Mouse (Mus musculus): Measurements from ENCODE around the gene Zcchc2. TPM values are rescaled to one million over a fixed set of nuclear protein-coding genes. Genes with fewer than 3 reads are reported as not detected.

Gene Zcchc2
- total and polyA plus RNA-seq, 2 experiments from 2014 or later = 2.7 to 18.9 TPM

- Histone ChIP-seq H3K4me1 (ENCODE audit: insufficient read depth, low read length) (no peaks in the 10 kb centered on the region), H3K4me2 (ENCODE audit: low read depth, low read length, poor library complexity, severe bottlenecking) (no peak overlapping the region), H3K4me3 (ENCODE audit: low read depth, low read length) (no peak overlapping the region), H3K36me3 (ENCODE audit: insufficient read depth, low read length) (no peaks in the 10 kb centered on the region), H3K27ac (ENCODE audit: low read depth, low read length) (no peak overlapping the region), H3K9ac (replicated peaks; ENCODE audit: low read length, poor library complexity, severe bottlenecking) (no peak overlapping the region), H3K27me3 (ENCODE audit: insufficient read depth, low read length) (no peaks in the 10 kb centered on the region), H3K9me3 (ENCODE audit: low read length) (no peaks in the 10 kb centered on the region)
- ATAC-seq (ENCODE audit: low FRiP score) (no peak), DNase-seq (ENCODE audit: low spot score) (no peak)
- TF ChIP-seq CTCF (IDR thresholded peaks at IDR 0.05) = no peak
These were observed 36.2 kb upstream of the Zcchc2 start for GRCm38 (mm10) chr1:105954047-105954446.

DNA sequence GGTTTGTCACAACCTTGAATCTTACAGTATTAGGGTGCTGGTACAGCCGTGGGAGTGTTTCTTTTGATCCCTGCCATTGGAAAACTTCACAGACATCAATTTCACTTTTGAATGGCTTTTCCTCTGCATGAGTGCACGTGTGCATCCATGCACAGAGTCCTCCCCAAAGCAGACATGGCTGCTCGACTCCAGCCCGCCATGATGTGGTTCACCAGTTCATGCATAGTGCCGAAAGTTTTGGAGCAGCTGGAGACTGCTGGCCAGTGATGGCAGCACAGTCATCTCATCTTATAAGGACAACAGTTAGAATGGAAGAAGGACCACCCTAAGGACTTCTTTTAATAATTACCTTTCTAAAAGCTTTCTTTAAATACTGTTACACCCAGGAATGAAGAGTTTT lies 34.1 kb upstream of the Zcchc2 start:
- H3K27me3 ChIP-seq (ENCODE audit: insufficient read depth, low read length) = no peaks in the 10 kb centered on the region

DNA sequence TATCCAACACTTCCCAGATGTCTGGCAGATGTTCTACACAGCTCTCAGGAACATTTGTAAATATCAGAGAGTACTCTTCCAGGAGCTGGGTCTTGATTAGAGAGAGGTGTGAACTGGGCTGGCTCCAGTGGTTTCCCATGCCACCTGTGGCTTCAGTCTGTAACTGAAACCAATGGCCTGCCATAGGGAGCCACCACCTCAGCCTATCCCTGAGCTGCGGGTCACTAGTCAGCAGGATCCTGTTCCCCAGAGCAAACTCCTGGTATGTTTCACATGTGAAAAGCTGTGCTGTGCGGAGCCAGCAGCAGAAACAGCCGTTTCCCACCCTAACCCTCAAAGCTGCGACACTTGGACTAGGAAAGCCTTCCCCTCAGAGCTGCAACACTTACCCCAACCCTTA lies 28.7 kb upstream of the Zcchc2 start:
- Histone ChIP-seq H3K4me2 (ENCODE audit: low read depth, low read length, poor library complexity, severe bottlenecking) (no peak overlapping the region), H3K4me1 (ENCODE audit: insufficient read depth, low read length) (no peaks in the 10 kb centered on the region), H3K27me3 (ENCODE audit: insufficient read depth, low read length) (no peaks in the 10 kb centered on the region), H3K9ac (replicated peaks; ENCODE audit: low read length, poor library complexity, severe bottlenecking) (no peak overlapping the region), H3K36me3 (ENCODE audit: insufficient read depth, low read length) (no peaks in the 10 kb centered on the region), H3K27ac (ENCODE audit: low read depth, low read length) (no peak overlapping the region), H3K9me3 (ENCODE audit: low read length) (no peaks in the 10 kb centered on the region), H3K4me3 (ENCODE audit: low read depth, low read length) (no peak overlapping the region)
- no peak for TF ChIP-seq CTCF (IDR thresholded peaks at IDR 0.05)
- WGBS = 75% methylated on average over 4 of the region's 4 CpGs
- DNase-seq (ENCODE audit: low spot score) (no peak), ATAC-seq (ENCODE audit: low FRiP score) (no peak)

More for the DNA sequence above, 34.1 kb upstream of the Zcchc2 start:
- ATAC-seq (ENCODE audit: low FRiP score) (no peak), DNase-seq (ENCODE audit: low spot score) (no peak)
- Histone ChIP-seq H3K9me3 (ENCODE audit: low read length) (no peaks in the 10 kb centered on the region), H3K4me3 (ENCODE audit: low read depth, low read length) (no peak overlapping the region), H3K9ac (replicated peaks; ENCODE audit: low read length, poor library complexity, severe bottlenecking) (no peak overlapping the region), H3K27ac (ENCODE audit: low read depth, low read length) (no peak overlapping the region), H3K4me1 (ENCODE audit: insufficient read depth, low read length) (no peaks in the 10 kb centered on the region), H3K4me2 (ENCODE audit: low read depth, low read length, poor library complexity, severe bottlenecking) (no peak overlapping the region), H3K36me3 (ENCODE audit: insufficient read depth, low read length) (no peaks in the 10 kb centered on the region)
- WGBS = 75% methylated on average over 5 of the region's 5 CpGs
- no peak for TF ChIP-seq CTCF (IDR thresholded peaks at IDR 0.05)

DNA sequence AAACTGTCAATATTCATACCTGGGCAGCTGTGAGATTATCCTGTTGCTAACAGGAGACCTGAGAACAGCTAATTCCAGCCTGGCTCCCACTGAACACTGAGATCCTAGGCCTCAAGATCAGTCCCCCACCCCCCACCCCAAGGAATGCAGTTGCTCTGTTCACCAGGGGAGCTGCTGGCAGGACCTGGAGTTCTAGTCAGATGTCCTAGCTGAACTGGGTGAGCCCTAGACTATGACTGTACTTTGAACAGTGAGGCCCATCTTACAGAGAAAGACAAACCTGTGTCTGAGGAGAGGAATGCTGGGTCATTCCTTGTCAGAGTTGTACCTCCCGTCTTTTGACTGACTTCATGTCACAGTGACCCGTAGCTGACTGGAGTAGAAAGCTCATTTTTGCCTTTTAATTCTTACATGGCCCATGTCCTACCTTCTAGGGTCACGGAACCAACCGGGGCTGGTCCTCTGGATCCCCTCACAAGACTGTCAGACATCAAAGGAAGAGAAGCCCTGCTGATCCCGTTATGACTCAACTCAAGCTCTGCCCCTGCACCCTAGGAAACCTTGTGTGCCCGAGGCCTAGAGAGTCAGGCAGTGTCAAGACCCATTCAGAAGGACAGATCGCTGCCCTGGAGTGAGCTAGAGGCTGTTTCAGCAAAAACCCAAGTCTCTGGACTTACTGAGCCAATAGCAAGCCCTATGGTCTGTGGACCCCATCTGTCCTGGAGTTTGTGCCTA lies 28.0 kb upstream of the Zcchc2 start:
- Histone ChIP-seq H3K27me3 (ENCODE audit: insufficient read depth, low read length) (no peaks in the 10 kb centered on the region), H3K4me1 (ENCODE audit: insufficient read depth, low read length) (no peaks in the 10 kb centered on the region), H3K9me3 (ENCODE audit: low read length) (no peaks in the 10 kb centered on the region), H3K9ac (replicated peaks; ENCODE audit: low read length, poor library complexity, severe bottlenecking) (no peak overlapping the region), H3K27ac (ENCODE audit: low read depth, low read length) (no peak overlapping the region), H3K4me2 (ENCODE audit: low read depth, low read length, poor library complexity, severe bottlenecking) (no peak overlapping the region), H3K36me3 (ENCODE audit: insufficient read depth, low read length) (no peaks in the 10 kb centered on the region), H3K4me3 (ENCODE audit: low read depth, low read length) (no peak overlapping the region)
- ATAC-seq (ENCODE audit: low FRiP score) = no peak
- no peak for DNase-seq (ENCODE audit: low spot score)
- no peak for TF ChIP-seq CTCF (IDR thresholded peaks at IDR 0.05)
- 63% methylated on average over 7 of the region's 7 CpGs for WGBS

- Histone ChIP-seq H3K36me3 (ENCODE audit: insufficient read depth, low read length) (no peaks in the 10 kb centered on the region), H3K4me2 (ENCODE audit: low read depth, low read length, poor library complexity, severe bottlenecking) (no peak overlapping the region), H3K27me3 (ENCODE audit: insufficient read depth, low read length) (no peaks in the 10 kb centered on the region), H3K27ac (ENCODE audit: low read depth, low read length) (no peak overlapping the region), H3K9ac (replicated peaks; ENCODE audit: low read length, poor library complexity, severe bottlenecking) (no peak overlapping the region), H3K4me3 (ENCODE audit: low read depth, low read length) (no peak overlapping the region), H3K4me1 (ENCODE audit: insufficient read depth, low read length) (no peaks in the 10 kb centered on the region), H3K9me3 (ENCODE audit: low read length) (no peaks in the 10 kb centered on the region)
- no peak for DNase-seq (ENCODE audit: low spot score)
- WGBS = 97% methylated on average over 9 of the region's 9 CpGs
- TF ChIP-seq CTCF (IDR thresholded peaks at IDR 0.05) = no peak
- ATAC-seq (ENCODE audit: low FRiP score) = no peak
These were observed 27.4 kb upstream of the Zcchc2 start for GRCm38 (mm10) chr1:105962852-105963251.

GRCm38 (mm10) chr1:105964514-105964913 lies 25.7 kb upstream of the Zcchc2 start:
- no peak for TF ChIP-seq CTCF (IDR thresholded peaks at IDR 0.05)
- Histone ChIP-seq H3K27ac (ENCODE audit: low read depth, low read length) (no peak overlapping the region), H3K9me3 (ENCODE audit: low read length) (no peaks in the 10 kb centered on the region), H3K4me2 (ENCODE audit: low read depth, low read length, poor library complexity, severe bottlenecking) (no peak overlapping the region), H3K27me3 (ENCODE audit: insufficient read depth, low read length) (no peaks in the 10 kb centered on the region), H3K9ac (replicated peaks; ENCODE audit: low read length, poor library complexity, severe bottlenecking) (no peak overlapping the region), H3K36me3 (ENCODE audit: insufficient read depth, low read length) (no peaks in the 10 kb centered on the region), H3K4me1 (ENCODE audit: insufficient read depth, low read length) (no peaks in the 10 kb centered on the region), H3K4me3 (ENCODE audit: low read depth, low read length) (no peak overlapping the region)
- WGBS = 64% methylated on average over 4 of the region's 4 CpGs
- ATAC-seq (ENCODE audit: low FRiP score) (no peak), DNase-seq (ENCODE audit: low spot score) (no peak)

All from midbrain, postnatal 0 days (tissue).